Mouse (Mus musculus): ENCODE measurements around the gene Sap18b.

DNA sequence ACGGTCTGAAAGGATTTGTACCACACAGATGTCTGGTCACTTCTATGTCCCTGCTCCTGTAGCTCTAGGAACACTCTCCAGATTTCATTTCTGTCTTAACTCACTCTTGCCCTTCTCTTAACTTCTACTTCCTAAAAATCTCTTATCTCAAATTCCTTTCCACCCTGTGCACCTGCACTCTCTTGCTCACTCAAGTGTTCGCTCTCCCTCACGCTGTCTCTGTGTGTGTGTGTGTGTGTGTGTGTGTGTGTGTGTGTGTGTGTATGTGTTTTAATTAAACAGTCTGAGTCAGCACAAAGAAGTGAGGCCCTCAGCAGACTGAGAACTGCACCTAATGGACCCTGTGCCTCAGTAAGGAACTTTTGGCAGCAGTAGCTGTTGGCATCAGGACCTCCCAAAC lies 44.1 kb upstream of the Sap18b start:
- TF ChIP-seq CTCF (conservative IDR thresholded peaks at IDR 0.05; ENCODE audit: insufficient read depth, insufficient read length, low read depth, low read length) (no peak), POLR2A (IDR thresholded peaks at IDR 0.05; ENCODE audit: low read depth, low read length) (no peak)

All from kidney, adult 2 months (tissue).